Mouse (Mus musculus) cerebellum, adult 11-12 months (tissue): ENCODE results near the gene BC035044.

Experiments
- DNase-seq: peaks from one replicate; pipeline ENCODE4 v3.0.0; 2022

The BC035044 gene

DNA sequence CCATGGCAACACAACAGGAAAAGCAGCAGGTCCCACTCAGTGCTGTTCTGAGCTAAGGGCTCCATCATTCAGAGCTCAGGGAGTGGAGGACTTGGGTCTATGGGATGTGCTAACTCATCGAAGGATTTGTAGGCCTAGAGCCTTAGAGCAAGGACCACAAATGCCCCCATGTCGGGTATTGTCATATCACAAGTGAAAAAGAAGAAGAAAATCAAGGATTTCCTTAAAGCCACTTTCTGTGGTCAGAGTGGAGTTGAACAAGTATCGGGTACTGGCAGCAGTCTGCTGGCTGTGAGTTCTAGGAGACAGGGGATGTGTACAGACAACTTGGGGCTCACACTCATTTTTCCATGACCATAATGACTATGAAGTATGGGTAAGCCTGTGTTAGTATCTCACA is 64.1 kb downstream of the BC035044 start:
- DNase-seq, result no peak

DNA sequence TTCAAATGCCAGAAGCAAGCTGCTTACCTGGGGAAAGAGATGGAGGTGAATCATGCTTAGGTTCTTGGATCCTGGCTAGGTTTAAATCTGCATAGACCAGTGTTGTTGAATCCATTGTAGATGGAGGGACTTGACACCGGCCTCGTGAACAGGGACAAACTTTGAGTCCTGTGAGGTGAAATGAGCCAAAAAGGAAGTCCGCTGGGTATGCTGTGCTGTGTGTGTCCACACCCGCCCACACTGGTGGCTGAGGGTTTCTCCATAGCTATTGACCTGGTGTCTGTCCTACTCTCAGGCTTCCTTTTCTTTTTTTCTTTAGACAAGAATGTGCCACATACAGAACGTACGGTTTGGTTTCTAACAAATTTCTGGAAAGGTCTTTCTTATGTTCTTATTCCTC is 64.8 kb downstream of the BC035044 start, which contains the start of the genes Gm44511 and Klrb1b:
Gene Gm44511, minus strand, starts transcription at position 184 of the 400 bp plus-strand sequence.
Gene Klrb1b, minus strand, starts transcription at position 200 of the 400 bp plus-strand sequence.
- no peak for DNase-seq

DNA sequence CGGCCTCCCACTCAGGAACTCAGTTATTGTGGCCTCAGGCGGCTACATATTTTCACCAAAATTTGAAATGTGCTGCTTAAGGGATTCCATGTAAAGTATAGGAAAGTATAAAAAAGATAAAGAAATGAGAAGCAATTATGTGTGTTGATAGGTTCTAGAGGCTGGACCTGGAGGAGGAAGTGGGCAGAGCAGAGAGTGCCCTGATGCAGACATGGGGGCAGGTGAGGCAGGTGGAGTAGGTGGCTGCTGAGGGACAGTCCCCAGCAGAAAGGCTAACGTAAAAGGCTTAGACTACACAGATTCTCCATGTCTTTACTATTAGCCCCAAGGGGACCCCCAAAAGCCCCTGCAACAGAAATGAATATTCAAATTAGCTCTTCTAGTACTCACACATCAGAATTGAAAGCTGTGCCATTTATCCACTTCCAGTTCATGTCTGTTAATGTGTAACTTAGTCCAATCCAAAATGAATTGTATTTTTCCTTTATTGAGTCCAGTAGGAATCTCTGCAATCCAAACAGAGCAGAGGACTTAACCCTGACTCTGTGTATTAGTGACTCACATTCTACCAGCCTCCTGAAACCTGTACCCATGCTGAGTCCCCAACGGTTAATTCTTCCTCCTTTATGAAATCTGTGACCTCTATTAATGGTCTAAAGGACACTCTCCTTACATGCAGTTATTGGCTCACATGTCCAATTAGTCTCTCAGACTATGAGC is 72.7 kb downstream of the BC035044 start:
- DNase-seq, result no peak

DNA sequence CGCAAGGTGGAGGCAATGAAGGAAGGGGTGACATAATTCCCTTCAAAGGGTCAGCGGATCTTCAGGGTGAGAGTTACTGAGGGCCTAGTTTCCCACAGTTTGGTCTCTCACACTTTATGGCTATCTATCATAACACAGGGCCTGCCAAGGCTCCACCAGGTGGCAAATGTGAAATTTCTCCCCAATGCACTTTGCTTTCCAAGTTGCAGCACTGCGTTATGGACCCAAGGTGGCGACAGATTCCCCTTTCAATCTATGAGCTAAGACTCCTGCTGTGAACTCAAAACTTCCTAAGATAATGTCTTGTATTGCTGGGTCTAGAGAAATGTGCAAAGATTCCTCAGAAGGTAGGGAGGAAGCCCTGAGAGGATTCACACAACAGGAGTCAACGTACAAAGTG is 82.4 kb downstream of the BC035044 start:
- DNase-seq, result no peak

DNA sequence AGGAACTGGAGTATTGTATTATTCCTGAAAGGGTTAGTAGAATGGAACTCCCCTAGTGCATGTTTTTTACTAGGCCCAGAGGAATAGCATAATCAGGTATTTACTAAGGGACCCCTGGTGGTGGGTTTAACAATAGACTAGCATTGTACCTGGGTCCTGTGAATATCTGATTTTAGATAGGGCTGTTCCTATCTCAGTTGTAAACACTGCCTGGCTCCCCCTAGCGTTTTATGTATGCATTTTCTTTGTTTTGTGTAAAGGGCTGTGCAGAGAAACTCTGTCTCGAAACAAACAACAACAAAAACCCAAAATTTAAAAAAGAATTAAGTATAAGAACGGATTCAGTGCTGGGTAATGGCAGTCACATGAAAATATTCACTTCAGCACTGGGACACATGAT is 83.9 kb downstream of the BC035044 start:
- no peak for DNase-seq

DNA sequence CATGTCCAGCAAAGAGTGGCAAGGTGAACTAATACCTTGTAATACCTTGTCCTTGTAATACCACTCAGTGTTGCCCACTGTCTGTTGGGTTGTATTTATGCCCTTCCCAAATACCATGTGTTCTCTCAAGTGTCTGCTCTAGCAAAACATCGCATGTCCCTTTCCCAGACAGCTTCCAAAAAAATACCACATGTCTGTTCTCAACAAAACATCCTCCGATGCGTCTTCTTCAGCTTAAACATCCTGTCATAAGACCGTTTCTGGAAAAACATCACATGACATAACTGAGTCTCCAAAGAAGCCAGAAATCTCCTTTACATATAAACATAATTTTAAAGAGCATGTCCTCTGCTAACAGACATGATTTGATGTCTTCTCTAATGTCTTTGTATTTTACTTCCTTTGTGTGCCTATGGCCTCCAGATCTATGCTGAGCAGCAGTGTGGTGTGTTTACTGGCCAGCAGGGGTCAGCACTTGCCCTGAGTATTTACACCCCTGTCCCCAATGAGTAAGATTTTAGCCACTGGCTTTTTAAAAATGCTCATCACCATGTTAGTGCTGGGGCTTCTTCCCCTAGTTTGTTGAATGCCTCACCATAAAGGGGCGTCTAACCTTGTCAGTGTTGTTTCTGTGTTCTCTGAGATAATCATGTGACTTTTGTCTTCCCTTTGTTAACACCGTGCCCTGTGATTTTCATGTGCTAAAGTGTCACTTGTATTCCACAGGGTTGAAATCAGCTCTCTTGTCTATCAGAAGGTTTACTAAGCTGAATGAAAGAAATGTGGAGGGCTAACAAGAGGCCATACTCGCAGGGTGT is 85.9 kb downstream of the BC035044 start:
- peak; percentile 32 for DNase-seq

DNA sequence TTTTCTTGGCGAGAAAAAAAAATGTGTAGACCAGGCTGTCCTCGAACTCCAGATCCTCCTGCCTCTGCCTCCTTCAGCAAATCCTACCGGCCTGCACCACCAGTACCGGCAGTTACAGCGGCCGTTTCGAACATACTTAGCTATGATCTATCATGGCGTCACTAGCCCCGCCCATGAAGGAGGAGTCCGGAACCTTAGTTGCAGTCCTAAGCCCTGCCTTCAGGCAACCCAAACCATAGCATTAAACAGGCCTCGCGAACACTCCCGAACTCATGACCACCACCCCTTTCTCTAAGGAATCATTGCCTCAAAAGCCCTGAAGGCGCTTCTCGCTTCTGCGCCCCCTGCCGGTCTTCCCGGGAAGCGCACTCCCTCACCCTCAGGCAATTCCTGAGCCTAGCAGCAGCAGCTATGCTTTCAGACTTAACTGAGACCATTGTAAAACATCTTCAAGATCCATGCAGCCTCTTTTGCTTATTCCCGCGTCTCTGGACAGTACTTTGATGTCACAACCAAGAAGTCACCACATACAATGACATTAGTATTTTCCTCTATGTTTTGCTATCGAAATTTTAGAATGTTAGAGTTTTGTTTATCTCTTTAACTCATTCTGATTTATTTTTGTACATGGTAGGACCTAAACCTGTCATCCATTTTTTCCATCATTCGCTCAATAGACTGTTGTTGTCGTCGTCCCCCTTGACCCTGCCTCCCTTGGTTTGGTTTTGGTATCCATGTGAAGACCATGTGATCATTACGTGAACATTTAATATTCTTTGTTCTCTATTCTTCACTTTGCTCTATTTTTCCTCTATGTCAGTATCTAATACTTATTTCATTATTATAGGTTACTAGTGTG is 87.7 kb downstream of the BC035044 start:
- peak; percentile 97 for DNase-seq

DNA sequence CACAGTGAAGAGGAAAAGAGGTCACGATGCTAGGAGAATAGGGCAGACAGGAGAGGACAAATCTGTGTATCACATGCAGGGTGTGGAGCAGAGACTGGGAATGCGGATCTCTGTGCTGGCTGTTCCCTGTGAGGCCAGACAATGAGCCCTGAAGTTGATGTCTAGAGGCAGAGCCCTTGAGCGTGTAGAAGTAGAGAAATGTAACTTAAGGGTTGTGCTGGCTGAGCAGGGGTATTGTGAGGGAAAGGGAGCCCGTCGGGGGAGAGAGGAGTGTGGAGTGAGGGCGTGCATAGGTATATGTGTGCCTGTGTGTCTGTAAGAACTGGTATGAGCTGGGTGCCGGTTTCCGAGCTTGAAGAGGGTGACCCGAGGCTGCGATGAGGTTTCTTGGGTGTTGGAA is 88.4 kb downstream of the BC035044 start:
- peak; percentile 68 for DNase-seq

DNA sequence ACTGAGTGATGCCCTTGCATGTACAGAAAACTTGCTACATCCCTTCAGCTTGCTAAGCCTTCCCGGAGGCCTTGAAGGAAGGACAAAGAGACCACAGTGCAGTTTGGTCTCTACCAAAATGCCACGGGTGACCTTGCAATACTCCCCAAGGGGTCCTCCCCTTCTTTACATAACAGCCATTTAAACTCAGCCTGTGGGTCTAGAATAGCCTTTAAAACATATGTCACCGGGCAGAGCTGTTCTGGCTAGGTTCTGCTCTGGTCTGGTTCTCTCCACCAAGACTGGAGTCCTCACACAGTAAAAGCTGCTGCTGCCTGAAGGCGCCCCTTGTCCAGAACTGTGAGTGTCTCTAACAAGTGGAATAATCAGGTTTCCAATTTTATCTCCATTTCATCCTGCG is 90.2 kb downstream of the BC035044 start:
- DNase-seq, result peak; percentile 11

DNA sequence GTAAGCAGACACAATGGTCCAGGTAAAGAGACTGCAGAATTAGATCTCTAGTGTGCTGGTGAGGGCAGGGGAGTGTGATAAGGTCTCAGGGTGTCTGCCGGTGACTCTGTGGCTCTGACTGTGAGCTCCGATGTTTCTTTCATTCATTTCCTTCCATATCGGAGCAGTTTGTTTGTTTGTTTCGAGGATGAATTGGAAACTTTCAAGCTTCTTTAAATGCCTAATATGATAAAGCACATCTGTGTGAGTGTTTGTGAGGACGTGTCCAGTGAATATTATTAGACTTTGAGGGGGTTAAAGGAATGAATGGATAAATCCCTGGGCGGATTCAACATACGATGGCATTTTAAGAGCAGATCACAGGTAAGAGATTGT is 91.0 kb downstream of the BC035044 start:
- DNase-seq, result peak; percentile 20

DNA sequence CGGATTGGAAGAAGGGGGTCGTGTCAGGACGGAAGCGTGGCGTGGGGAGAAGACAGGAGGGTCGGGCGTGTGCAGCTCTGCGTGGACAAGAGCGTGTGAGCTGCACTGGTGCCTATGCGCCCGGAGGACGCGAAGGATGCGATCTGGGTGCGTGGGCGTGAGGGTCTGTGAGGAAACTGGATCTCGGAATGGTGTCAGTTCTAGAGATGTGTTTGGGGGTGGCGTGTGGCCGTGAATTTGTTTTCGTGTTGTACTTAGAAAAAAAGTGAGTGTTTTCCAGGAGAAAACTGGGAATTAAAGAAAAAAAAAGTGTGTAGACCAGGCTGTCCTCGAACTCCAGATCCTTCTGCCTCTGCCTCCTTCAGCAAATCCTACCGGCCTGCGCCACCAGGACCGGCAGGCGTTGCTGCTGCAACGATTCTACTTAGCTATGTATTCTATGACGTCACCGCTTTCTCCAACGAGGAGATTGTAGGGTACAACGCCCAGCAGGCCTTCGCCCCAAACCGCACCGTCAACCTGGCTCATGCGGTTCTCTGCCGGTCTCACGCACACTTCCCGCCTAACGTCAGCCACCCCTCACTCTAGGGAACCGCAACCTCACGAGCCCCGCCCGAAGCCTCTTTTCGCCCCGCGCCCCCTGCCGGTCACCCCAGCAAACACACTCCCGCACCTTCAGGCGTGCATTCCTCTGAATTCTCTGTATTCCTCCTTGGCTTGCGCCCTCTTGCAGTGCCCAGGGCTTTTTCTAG is 91.6 kb downstream of the BC035044 start:
- peak; percentile 92 for DNase-seq
